Mouse (Mus musculus): ENCODE data around the gene Bpifa6. TPM values are rescaled to one million over a fixed set of nuclear protein-coding genes. Genes with fewer than 3 reads are reported as not detected.
"Not testable (repeated sequence)": the region's sequence is repeated elsewhere in the genome, so short reads cannot be mapped to it uniquely, and the experiment has no call there.

Bpifa6 gene
- polyA plus RNA-seq, 1 experiment: not detected

GRCm38 (mm10) chr2:154007965-154008364, 33.2 kb downstream of the Bpifa6 start, which contains the start of gene Bpifa2:
Bpifa2 (plus strand) TSS chr2:154008265.
- TF ChIP-seq CTCF (IDR thresholded peaks at IDR 0.05; ENCODE audit: borderline replicate concordance, insufficient read depth, low read length) (no peak), POLR2A (IDR thresholded peaks at IDR 0.05; ENCODE audit: low read depth, low read length) (no peak)
- no peak within 1 kb of the TSS for H3K4me3 ChIP-seq (ENCODE audit: insufficient read depth, low read length)
- no peak within 1 kb of the TSS for H3K27ac ChIP-seq (ENCODE audit: insufficient read depth, low read length)
- H3K4me1 ChIP-seq (ENCODE audit: control insufficient read depth, insufficient read depth, low read length): no peaks in the 10 kb centered on the region

DNA sequence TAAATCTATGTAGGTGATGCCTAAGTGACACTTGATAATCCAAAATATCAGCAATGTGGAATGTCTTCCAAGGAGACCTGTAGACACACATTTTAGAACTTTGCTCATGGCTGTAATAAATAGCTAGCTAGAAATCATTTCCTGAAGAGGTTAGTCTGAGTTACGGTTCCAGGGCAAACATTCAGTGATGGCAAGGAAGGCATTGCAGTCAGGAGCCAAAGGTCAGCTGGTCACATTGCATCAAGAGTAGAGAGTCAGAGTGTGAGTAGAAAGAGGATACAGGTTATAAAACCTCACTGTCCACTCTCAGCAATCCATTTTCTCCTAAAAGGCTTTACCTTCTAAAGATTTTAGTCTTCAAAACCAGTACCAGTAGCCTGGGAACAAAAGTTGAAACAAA, 43.2 kb downstream of the Bpifa6 start:
- no peak overlapping the region for H3K27ac ChIP-seq (ENCODE audit: insufficient read depth, low read length)
- no peak for TF ChIP-seq CTCF (IDR thresholded peaks at IDR 0.05; ENCODE audit: borderline replicate concordance, insufficient read depth, low read length)
- TF ChIP-seq POLR2A (IDR thresholded peaks at IDR 0.05; ENCODE audit: low read depth, low read length): no peak

GRCm38 (mm10) chr2:154024676-154025075, 49.9 kb downstream of the Bpifa6 start:
- H3K27ac ChIP-seq (ENCODE audit: insufficient read depth, low read length); H3K4me3 ChIP-seq (ENCODE audit: insufficient read depth, low read length); H3K4me1 ChIP-seq (ENCODE audit: control insufficient read depth, insufficient read depth, low read length): not testable (repeated sequence)

More for the DNA sequence above, 43.2 kb downstream of the Bpifa6 start:
- Histone ChIP-seq H3K4me3 (ENCODE audit: insufficient read depth, low read length) (no peak overlapping the region), H3K4me1 (ENCODE audit: control insufficient read depth, insufficient read depth, low read length) (no peaks in the 10 kb centered on the region)

DNA sequence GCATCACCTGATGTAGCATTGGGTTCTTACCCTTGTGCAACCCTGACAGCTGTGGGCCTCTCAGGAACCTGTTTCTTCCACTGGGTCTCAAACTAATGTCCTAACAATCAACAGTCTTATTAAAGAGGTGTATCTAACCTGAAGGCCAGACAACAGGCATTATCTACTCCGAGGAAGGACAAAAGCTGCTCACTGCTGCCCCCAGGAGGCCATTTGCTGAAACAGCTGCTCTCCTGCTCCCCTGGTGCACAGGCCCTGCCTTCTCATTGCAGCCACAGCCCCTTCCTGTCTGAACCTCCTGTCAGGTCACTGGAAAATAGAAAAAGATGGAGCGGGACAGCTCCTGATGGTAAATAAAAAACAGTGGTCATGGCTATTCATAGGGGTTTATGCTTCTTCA, 64.2 kb downstream of the Bpifa6 start:
- no peak overlapping the region for H3K4me3 ChIP-seq (ENCODE audit: insufficient read depth, low read length)
- TF ChIP-seq CTCF (IDR thresholded peaks at IDR 0.05; ENCODE audit: borderline replicate concordance, insufficient read depth, low read length) (peak; percentile 13; the same call in 1 of the 2 replicates), POLR2A (IDR thresholded peaks at IDR 0.05; ENCODE audit: low read depth, low read length) (no peak)
- H3K27ac ChIP-seq (ENCODE audit: insufficient read depth, low read length): no peak overlapping the region
- H3K4me1 ChIP-seq (ENCODE audit: control insufficient read depth, insufficient read depth, low read length): no peaks in the 10 kb centered on the region

DNA sequence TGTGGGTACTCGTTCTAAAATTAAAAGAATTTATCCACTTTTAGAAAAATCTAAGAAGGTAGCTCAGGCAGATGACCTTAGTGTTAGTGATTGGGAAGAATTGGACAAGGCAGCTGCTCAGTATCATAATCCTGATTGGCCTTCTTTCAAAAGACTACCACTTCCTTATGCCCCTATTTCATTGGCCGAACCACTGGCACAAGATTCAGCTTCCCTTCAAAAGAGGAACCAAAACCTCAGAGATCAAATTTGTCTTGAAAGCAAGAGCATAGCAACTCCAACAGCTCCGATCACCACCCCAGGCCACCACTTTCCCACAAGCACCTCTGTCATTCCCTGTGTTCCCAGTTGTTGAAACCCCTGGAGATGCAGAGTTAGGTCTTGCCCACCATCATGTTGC, 70.0 kb downstream of the Bpifa6 start:
- Histone ChIP-seq H3K27ac (ENCODE audit: insufficient read depth, low read length) (no peak overlapping the region), H3K4me1 (ENCODE audit: control insufficient read depth, insufficient read depth, low read length) (no peaks in the 10 kb centered on the region), H3K4me3 (ENCODE audit: insufficient read depth, low read length) (no peak overlapping the region)
- no peak for TF ChIP-seq POLR2A (IDR thresholded peaks at IDR 0.05; ENCODE audit: low read depth, low read length)
- no peak for TF ChIP-seq CTCF (IDR thresholded peaks at IDR 0.05; ENCODE audit: borderline replicate concordance, insufficient read depth, low read length)

Other genes with a start within 250 kb of the Bpifa6 start
- gene Mapre1, start 233.7 kb upstream of the Bpifa6 start, polyA plus RNA-seq (2011; ENCODE audit: insufficient read length, low read depth, missing spikeins): 170 and 199 TPM in 2 replicates
- gene Efcab8, start 195.0 kb upstream of the Bpifa6 start, polyA plus RNA-seq (2011; ENCODE audit: insufficient read length, low read depth, missing spikeins): 0.32 and 0.72 TPM in 2 replicates
- gene Sun5, start 103.9 kb upstream of the Bpifa6 start, polyA plus RNA-seq (2011; ENCODE audit: insufficient read length, low read depth, missing spikeins): not detected in 2 replicates
- not detected in 2 replicates for gene Bpifb2, start 99.9 kb upstream of the Bpifa6 start, polyA plus RNA-seq (2011; ENCODE audit: insufficient read length, low read depth, missing spikeins)
- gene Bpifb6, start 74.6 kb upstream of the Bpifa6 start, polyA plus RNA-seq (2011; ENCODE audit: insufficient read length, low read depth, missing spikeins): not detected in 2 replicates
- gene Bpifb3, start 56.7 kb upstream of the Bpifa6 start, polyA plus RNA-seq (2011; ENCODE audit: insufficient read length, low read depth, missing spikeins): not detected in 2 replicates
- not detected in 2 replicates for gene Bpifb4, start 36.7 kb upstream of the Bpifa6 start, polyA plus RNA-seq (2011; ENCODE audit: insufficient read length, low read depth, missing spikeins)
- not detected in 2 replicates for gene Bpifa2, start 33.3 kb downstream of the Bpifa6 start, polyA plus RNA-seq (2011; ENCODE audit: insufficient read length, low read depth, missing spikeins)
- not detected in 2 replicates for gene Bpifa3, start 155.4 kb downstream of the Bpifa6 start, polyA plus RNA-seq (2011; ENCODE audit: insufficient read length, low read depth, missing spikeins)
- gene Bpifa1, start 167.9 kb downstream of the Bpifa6 start, polyA plus RNA-seq (2011; ENCODE audit: insufficient read length, low read depth, missing spikeins): not detected in 2 replicates
- not detected in 2 replicates for gene Bpifa5, start 187.7 kb downstream of the Bpifa6 start, polyA plus RNA-seq (2011; ENCODE audit: insufficient read length, low read depth, missing spikeins)
- not detected in 2 replicates for gene Bpifb1, start 215.9 kb downstream of the Bpifa6 start, polyA plus RNA-seq (2011; ENCODE audit: insufficient read length, low read depth, missing spikeins)
- not detected in 2 replicates for gene Bpifb5, start 248.8 kb downstream of the Bpifa6 start, polyA plus RNA-seq (2011; ENCODE audit: insufficient read length, low read depth, missing spikeins)